In genomic region chr1:176979235-176979634, GRCm38 (mm10) we compare ENCODE assay signal across 15 mouse cellular contexts.
"Had no signal": no experiment of that assay in that cellular context is flagged by ENCODE, and none has a peak within 500 bp of the region (broad histone marks: within the 10 kb centered on the region; RNA-seq: fewer than 3 reads in every experiment).

No protein-coding gene starts in this region.

- H3K4me3 ChIP-seq: liver, embryonic 13.5 days; midbrain, embryonic 12.5 days; midbrain, embryonic 15.5 days had no signal

- DNase-seq: kidney, adult 18-20 months; kidney, adult 9 months; kidney, postnatal 25 days; liver, embryonic 13.5 days; lung, adult 2 months; lung, postnatal 14 days; lung, postnatal 4 days; thymus, adult 2 months; thymus, postnatal 14 days; thymus, postnatal 4 days had no signal

- H3K27ac ChIP-seq: kidney, postnatal 0 days; liver, embryonic 13.5 days; midbrain, embryonic 12.5 days; midbrain, embryonic 15.5 days had no signal

- ATAC-seq: inflammation-experienced regulatory T-cells, adult 6 months; intestine, embryonic 16.5 days; midbrain, embryonic 15.5 days had no signal
